Mouse (Mus musculus) liver, postnatal 0 days (tissue): ENCODE data around the gene Myo1e. TPM values are rescaled to one million over a fixed set of nuclear protein-coding genes. Genes with fewer than 3 reads are reported as not detected.

Source experiments
- ATAC-seq: fragments of 200-750 bp; cut with Nextera tagmentation; 2 replicates; pipeline ENCODE4 v1.8.0; 2017; ENCODE audit warnings: mild to moderate bottlenecking, moderate library complexity
- DNase-seq: peaks from one replicate; pipeline ENCODE4 v3.0.0-alpha.2; 2016
- H3K27ac ChIP-seq: fragments of 300-500 bp; sonication (generic); 2 replicates; pipeline ENCODE4 v1.5.1; 2014; ENCODE audit warnings: antibody characterized with exemption, moderate library complexity, mild to moderate bottlenecking, low read depth
- H3K27me3 ChIP-seq: fragments of 300-500 bp; sonication (generic); 2 replicates; pipeline ENCODE4 v1.6.1; 2014; ENCODE audit warnings: low read length, control low read depth, mixed read lengths; ENCODE audit not compliant: insufficient read depth
- H3K36me3 ChIP-seq: fragments of 300-500 bp; sonication (generic); replicated peaks from 2 replicates; pipeline ENCODE4 v1.6.1; 2014; ENCODE audit warnings: mild to moderate bottlenecking, control low read depth, low read length, moderate library complexity, mixed read lengths; ENCODE audit not compliant: insufficient read depth
- H3K4me1 ChIP-seq: fragments of 300-500 bp; sonication (generic); 2 replicates; pipeline ENCODE4 v1.6.1; 2014; ENCODE audit warnings: antibody characterized with exemption, mild to moderate bottlenecking, control low read depth; ENCODE audit not compliant: insufficient read depth
- H3K4me2 ChIP-seq: fragments of 300-500 bp; sonication (generic); 2 replicates; pipeline ENCODE4 v1.6.1; 2014; ENCODE audit warnings: low read depth, mild to moderate bottlenecking, low read length, moderate library complexity, mixed read lengths
- H3K4me3 ChIP-seq: fragments of 300-500 bp; sonication (generic); 2 replicates; pipeline ENCODE4 v1.5.1; 2014; ENCODE audit warnings: low read depth, low read length
- H3K9ac ChIP-seq: fragments of 300-500 bp; sonication (generic); replicated peaks from 2 replicates; pipeline ENCODE4 v1.6.1; 2014; ENCODE audit warnings: mild to moderate bottlenecking, moderate library complexity
- H3K9me3 ChIP-seq: fragments of 300-500 bp; sonication (generic); 2 replicates; pipeline ENCODE4 v1.6.1; 2016; ENCODE audit warnings: mild to moderate bottlenecking, control low read depth, low read length, mixed read lengths
- CTCF ChIP-seq: sonication (generic); IDR thresholded peaks from 2 replicates; pipeline ENCODE4 v1.5.1; 2016; ENCODE audit warnings: antibody characterized with exemption, low read depth
- EP300 ChIP-seq: IDR thresholded peaks from 2 replicates; pipeline ENCODE4 v1.6.1; 2016; ENCODE audit warnings: antibody characterized with exemption, low read depth, mild to moderate bottlenecking
- WGBS: fragments of 180-500 bp; shearing (Covaris S2); extraction: QIAGEN DNeasy Blood & Tissue Kit; methylation state at CpG from one replicate; pipeline ENCODE4 v1.1.7; 2014; ENCODE audit not compliant: insufficient replicate concordance; 5-methylcytosine and 5-hydroxymethylcytosine counted together
- polyA plus RNA-seq: library from polyadenylated mRNA; unstranded; fragments of >200 nt; fragmentation: Nextera tagmentation; extraction: Ambion mirVana; gene quantifications from 2 replicates; pipeline ENCODE4 v1.2.1, GENCODE M21; 2015

Myo1e gene
- polyA plus RNA-seq, 1 experiment from 2014 or later: 7.4 TPM

DNA sequence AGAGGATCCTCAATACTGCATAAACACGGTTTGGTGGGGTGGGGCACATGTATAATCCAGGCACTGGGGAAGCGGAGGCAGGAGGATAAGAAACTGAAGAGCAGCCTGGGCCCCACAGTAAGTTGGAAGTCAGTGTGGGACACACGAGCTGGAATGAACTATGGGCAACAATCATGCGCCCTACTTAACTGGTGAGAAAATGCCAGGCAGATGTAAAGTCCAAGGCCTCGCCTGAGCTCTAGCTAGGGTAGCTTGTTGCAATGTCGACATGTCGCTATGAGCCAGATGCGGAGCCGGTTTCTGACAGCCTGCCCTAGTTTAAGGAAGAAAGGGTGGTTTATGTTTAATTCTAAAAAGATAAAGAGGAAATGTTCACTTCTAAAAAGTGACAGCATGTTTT is 37.9 kb downstream of the Myo1e start:
- 82% methylated on average over 9 of the region's 9 CpGs for WGBS
- H3K9me3 ChIP-seq: no peaks in the 10 kb centered on the region
- H3K4me1 ChIP-seq: peaks cover 22% of the 10 kb centered on the region
- peak overlapping the region; percentile 34; the same call in 1 of the 2 replicates for H3K27ac ChIP-seq
- no peak overlapping the region for H3K4me2 ChIP-seq
- DNase-seq (no peak), ATAC-seq (no peak)
- H3K36me3 ChIP-seq: no peaks in the 10 kb centered on the region
- H3K9ac ChIP-seq: no peak overlapping the region
- TF ChIP-seq EP300: no peak
- no peak for TF ChIP-seq CTCF
- H3K27me3 ChIP-seq: no peaks in the 10 kb centered on the region
- no peak overlapping the region for H3K4me3 ChIP-seq

DNA sequence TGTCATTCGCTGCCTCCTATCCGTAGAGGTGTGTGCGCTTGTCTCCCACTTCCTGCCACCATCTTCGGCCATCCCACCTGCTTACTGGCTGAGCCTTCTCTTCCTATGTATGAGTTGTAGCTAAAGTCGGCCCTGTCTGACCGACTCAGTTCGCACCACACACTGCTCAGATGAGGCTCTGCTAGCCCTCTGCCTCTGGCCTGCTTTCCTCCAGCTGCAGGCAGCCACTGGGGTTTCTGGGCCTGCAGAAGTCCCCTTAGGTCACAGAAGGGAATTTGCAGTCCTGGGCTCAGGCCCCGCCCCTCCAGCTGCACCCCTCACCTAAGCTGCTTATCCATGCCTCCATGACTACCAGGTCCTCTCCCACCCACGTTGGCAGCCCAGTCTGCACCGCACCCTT is 39.3 kb downstream of the Myo1e start:
- H3K9me3 ChIP-seq: no peaks in the 10 kb centered on the region
- no peaks in the 10 kb centered on the region for H3K27me3 ChIP-seq
- no peak overlapping the region for H3K9ac ChIP-seq
- H3K4me1 ChIP-seq: peaks cover 17% of the 10 kb centered on the region
- ATAC-seq (no peak), DNase-seq (no peak)
- 69% methylated on average over 10 of the region's 10 CpGs for WGBS
- H3K27ac ChIP-seq: no peak overlapping the region
- H3K4me2 ChIP-seq: no peak overlapping the region
- no peaks in the 10 kb centered on the region for H3K36me3 ChIP-seq
- TF ChIP-seq CTCF (no peak), EP300 (no peak)
- H3K4me3 ChIP-seq: no peak overlapping the region

DNA sequence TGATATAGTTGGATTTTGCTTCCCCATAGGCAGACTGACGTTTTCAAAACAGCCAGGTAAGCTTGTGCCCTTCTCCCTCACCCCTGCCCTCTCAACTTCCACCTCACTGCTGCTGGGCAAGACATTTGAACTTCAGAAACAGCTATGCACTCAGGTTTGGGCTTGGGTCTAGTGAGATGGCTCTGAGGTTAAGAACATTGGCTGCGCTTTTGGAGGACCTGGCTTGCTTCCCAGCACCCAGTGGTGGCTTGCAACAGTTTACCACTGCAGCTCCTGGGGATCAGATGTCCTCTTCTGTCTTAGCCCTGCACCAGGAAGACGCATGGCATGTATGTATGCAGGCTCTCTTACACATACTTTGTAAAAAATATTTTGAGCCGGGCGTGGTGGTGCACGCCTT is 40.9 kb downstream of the Myo1e start:
- no peak overlapping the region for H3K27ac ChIP-seq
- ATAC-seq (no peak), DNase-seq (no peak)
- H3K9ac ChIP-seq: no peak overlapping the region
- H3K9me3 ChIP-seq: no peaks in the 10 kb centered on the region
- 73% methylated on average over 6 of the region's 6 CpGs for WGBS
- H3K4me1 ChIP-seq: peaks cover 10% of the 10 kb centered on the region
- no peaks in the 10 kb centered on the region for H3K36me3 ChIP-seq
- TF ChIP-seq CTCF: no peak
- no peak for TF ChIP-seq EP300
- no peak overlapping the region for H3K4me3 ChIP-seq
- H3K27me3 ChIP-seq: no peaks in the 10 kb centered on the region
- H3K4me2 ChIP-seq: no peak overlapping the region

DNA sequence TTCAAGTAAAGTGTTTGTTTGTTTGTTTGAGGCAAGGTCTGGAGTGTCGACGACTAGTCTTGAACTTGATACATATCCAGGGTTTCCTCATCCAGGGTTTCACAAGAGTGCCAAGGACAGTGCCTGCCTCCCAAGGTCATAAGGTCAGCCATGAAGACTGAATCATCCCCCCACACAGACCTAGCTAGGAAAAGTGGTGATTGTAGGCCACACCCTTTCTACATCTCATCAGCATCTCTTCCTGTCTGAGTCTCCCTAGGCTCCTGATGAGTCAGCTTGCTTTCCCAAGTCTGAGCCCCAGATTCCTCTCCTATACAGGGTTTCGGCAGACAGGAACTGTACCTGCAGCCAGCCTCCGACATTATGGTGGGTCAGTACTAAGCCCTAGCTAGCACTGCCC is 41.7 kb downstream of the Myo1e start:
- no peak overlapping the region for H3K4me3 ChIP-seq
- TF ChIP-seq CTCF (no peak), EP300 (no peak)
- no peak overlapping the region for H3K4me2 ChIP-seq
- H3K4me1 ChIP-seq: peaks cover 4% of the 10 kb centered on the region; the same call in 1 of the 2 replicates
- no peak overlapping the region for H3K9ac ChIP-seq
- DNase-seq (no peak), ATAC-seq (no peak)
- H3K36me3 ChIP-seq: no peaks in the 10 kb centered on the region
- H3K27me3 ChIP-seq: no peaks in the 10 kb centered on the region
- no peaks in the 10 kb centered on the region for H3K9me3 ChIP-seq
- WGBS: 55% methylated on average over 4 of the region's 4 CpGs
- no peak overlapping the region for H3K27ac ChIP-seq

DNA sequence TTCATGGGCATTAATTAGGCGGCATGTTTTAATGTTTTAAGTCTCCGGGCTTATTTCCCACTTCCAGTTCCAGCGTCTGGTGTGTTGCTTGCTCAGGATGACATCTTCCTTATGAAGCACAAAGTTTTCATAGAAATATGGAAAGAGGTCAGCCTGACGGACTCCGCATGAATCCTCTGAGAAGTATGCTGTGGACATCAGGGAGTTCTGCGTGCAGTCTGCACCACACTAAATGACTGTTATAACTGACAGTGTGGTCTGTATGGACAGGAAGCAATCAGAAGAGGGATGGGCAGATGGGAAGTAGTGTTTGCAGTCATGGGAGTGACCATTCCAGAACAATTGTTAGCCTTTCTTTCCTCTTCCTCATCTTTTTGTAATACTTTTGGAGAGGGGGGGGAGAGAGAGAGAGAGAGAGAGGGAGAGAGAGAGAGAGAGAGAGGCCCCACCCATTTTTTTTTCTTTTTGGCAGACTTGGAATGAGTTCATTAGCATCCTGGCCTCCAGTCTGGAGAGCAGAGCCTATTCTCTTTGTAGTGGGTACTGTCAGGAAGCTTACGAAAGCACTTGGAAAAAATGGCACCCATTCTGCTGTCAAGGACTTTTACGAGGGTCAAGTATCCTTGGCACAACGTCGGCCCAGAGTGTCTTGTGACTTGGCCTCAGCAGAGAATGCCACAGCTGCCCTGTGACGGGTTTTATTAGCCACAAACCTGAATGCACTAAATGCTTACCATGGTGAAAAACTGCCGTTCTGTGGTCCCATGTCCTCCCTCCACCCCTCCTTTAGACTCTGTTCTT is 42.9 kb downstream of the Myo1e start:
- TF ChIP-seq EP300 (no peak), CTCF (no peak)
- Histone ChIP-seq H3K9ac (no peak overlapping the region), H3K4me2 (no peak overlapping the region), H3K27me3 (no peaks in the 10 kb centered on the region), H3K9me3 (no peaks in the 10 kb centered on the region), H3K27ac (no peak overlapping the region), H3K36me3 (no peaks in the 10 kb centered on the region), H3K4me3 (no peak overlapping the region), H3K4me1 (no peaks in the 10 kb centered on the region)
- 60% methylated on average over 12 of the region's 12 CpGs for WGBS
- DNase-seq (no peak), ATAC-seq (no peak)

DNA sequence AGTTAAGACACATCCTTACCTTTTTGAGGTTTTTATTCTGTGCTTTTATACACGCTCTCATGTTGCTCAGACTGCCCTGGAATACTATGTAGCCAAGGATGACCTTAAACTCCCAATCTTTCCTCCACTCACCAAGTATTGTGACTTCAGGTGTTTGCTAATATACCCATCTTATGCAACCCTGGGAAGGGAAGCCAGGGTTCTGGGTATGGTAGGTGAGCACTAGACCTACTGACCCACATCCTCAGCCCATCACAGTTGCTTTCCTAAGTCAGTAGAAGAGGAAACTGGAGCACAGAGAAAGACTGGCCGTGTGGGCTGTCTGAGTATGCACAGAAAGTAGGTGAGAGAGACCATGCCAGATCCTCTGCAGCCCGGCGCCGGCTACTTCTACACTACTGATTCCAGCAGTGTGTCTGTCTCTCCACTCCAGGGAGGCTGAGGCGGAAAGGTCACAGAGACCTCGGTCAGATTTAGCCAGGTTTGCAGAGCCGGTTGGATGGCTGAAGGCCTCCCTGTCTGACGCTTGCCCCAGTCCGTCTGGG is 44.4 kb downstream of the Myo1e start:
- no peak overlapping the region for H3K4me3 ChIP-seq
- no peak for TF ChIP-seq CTCF
- no peak for TF ChIP-seq EP300
- ATAC-seq (no peak), DNase-seq (no peak)
- no peak overlapping the region for H3K27ac ChIP-seq
- H3K27me3 ChIP-seq: no peaks in the 10 kb centered on the region
- no peaks in the 10 kb centered on the region for H3K36me3 ChIP-seq
- no peaks in the 10 kb centered on the region for H3K4me1 ChIP-seq
- WGBS: 86% methylated on average over 10 of the region's 10 CpGs
- no peaks in the 10 kb centered on the region for H3K9me3 ChIP-seq
- no peak overlapping the region for H3K9ac ChIP-seq
- no peak overlapping the region for H3K4me2 ChIP-seq
